Mouse (Mus musculus): ENCODE measurements around the gene Cnot3.
"Not testable (repeated sequence)": the region's sequence is repeated elsewhere in the genome, so short reads cannot be mapped to it uniquely, and the experiment has no call there.

Gene Cnot3

GRCm38 (mm10) chr7:3703148-3703878 is 58.2 kb downstream of the Cnot3 start:
- no peak for DNase-seq

GRCm38 (mm10) chr7:3703879-3704441 is 58.9 kb downstream of the Cnot3 start, which contains the start of gene Rps9:
Gene Rps9, plus strand, starts transcription at chr7:3703993.
- DNase-seq = peak; percentile 96 to 97

GRCm38 (mm10) chr7:3704475-3704874 is 59.4 kb downstream of the Cnot3 start:
- DNase-seq = no peak

GRCm38 (mm10) chr7:3705461-3705860 is 60.4 kb downstream of the Cnot3 start:
- DNase-seq = not testable (repeated sequence)

- no peak for DNase-seq
Observed at GRCm38 (mm10) chr7:3705911-3706310, 60.8 kb downstream of the Cnot3 start.

- DNase-seq = peak in 1 of 2 experiments; percentile 24
Observed at GRCm38 (mm10) chr7:3706343-3706934, 61.4 kb downstream of the Cnot3 start.

GRCm38 (mm10) chr7:3707027-3707426 is 62.0 kb downstream of the Cnot3 start:
- DNase-seq = no peak

- DNase-seq = no peak
Observed at GRCm38 (mm10) chr7:3707568-3708413, 62.7 kb downstream of the Cnot3 start.

- not testable (repeated sequence) for DNase-seq
Observed at GRCm38 (mm10) chr7:3708447-3708980, 63.4 kb downstream of the Cnot3 start.

- no peak for DNase-seq
Observed at GRCm38 (mm10) chr7:3709000-3709399, 63.9 kb downstream of the Cnot3 start.
